Mouse (Mus musculus): ENCODE results near the gene Hist1h2ag.

- no peak for TF ChIP-seq CTCF (IDR thresholded peaks at IDR 0.05; ENCODE audit: control insufficient read depth, insufficient read depth, low read length)
- no peak for TF ChIP-seq POLR2A (IDR thresholded peaks at IDR 0.05; ENCODE audit: borderline replicate concordance, control insufficient read depth, low read depth, low read length)
Observed at GRCm38 (mm10) chr13:22029928-22030327, 12.8 kb downstream of the Hist1h2ag start.

All from bone marrow, adult 2 months (tissue).